Mouse (Mus musculus) E14TG2a.4 (cell line): ENCODE measurements at regions not wholly inside any gene's neighbourhood (a gene's known extent, or its start where the extent isn't known, plus 50 kb on each side); places are given as distances from the start of the nearest gene placed in this dataset.

Experiments
- CTCF ChIP-seq: conservative IDR thresholded peaks from 2 replicates; pipeline ENCODE4 v1.5.1; 2014; ENCODE audit warnings: low read length
- NANOG ChIP-seq: IDR thresholded peaks from 2 replicates; pipeline ENCODE4 v1.6.1; 2014; ENCODE audit warnings: borderline replicate concordance, low read length, mixed read lengths

- TF ChIP-seq CTCF (no peak), NANOG (no peak)
Measured at GRCm38 (mm10) chr2:178862620-178863019, 432.3 kb downstream of the Cdh26 start.
